Mouse (Mus musculus) adrenal gland, adult 8-10 months (tissue): ENCODE results near the gene Eef2. TPM values are rescaled to one million over a fixed set of nuclear protein-coding genes. Genes with fewer than 3 reads are reported as not detected.
"Not testable (repeated sequence)": the region's sequence is repeated elsewhere in the genome, so short reads cannot be mapped to it uniquely, and the experiment has no call there.

Source experiments
- DNase-seq: peaks from one replicate; pipeline ENCODE4 v3.0.0; 2022
- total RNA-seq, 4 experiments: library from RNA; stranded (reverse); gene quantifications; 2 replicates each; pipeline ENCODE4 v1.2.4; 2022

The Eef2 gene
- total RNA-seq, 4 experiments from 2014 or later: 1,447 to 1,655 (median 1,598) TPM

GRCm38 (mm10) chr10:81146296-81146695, 30.1 kb upstream of the Eef2 start:
- no peak for DNase-seq

GRCm38 (mm10) chr10:81151261-81151660, 25.2 kb upstream of the Eef2 start:
- no peak for DNase-seq

- no peak for DNase-seq
Observed at GRCm38 (mm10) chr10:81152609-81153008, 23.8 kb upstream of the Eef2 start.

- no peak for DNase-seq
Observed at GRCm38 (mm10) chr10:81154313-81154712, 22.1 kb upstream of the Eef2 start.

GRCm38 (mm10) chr10:81154736-81155135, 21.7 kb upstream of the Eef2 start:
- no peak for DNase-seq

GRCm38 (mm10) chr10:81161602-81162317, 14.7 kb upstream of the Eef2 start:
- no peak for DNase-seq

- DNase-seq: no peak
Observed at GRCm38 (mm10) chr10:81162318-81162652, 14.1 kb upstream of the Eef2 start.

GRCm38 (mm10) chr10:81165118-81165517, 11.3 kb upstream of the Eef2 start:
- DNase-seq: no peak

- DNase-seq: peak; percentile 100
Observed at GRCm38 (mm10) chr10:81167200-81168086, 9.0 kb upstream of the Eef2 start, which contains the start of gene Pias4. Gene Pias4, minus strand, starts transcription at chr10:81167923.

GRCm38 (mm10) chr10:81168087-81168431, 8.4 kb upstream of the Eef2 start:
- DNase-seq: no peak

GRCm38 (mm10) chr10:81168521-81169244, 7.7 kb upstream of the Eef2 start:
- DNase-seq: peak; percentile 84

GRCm38 (mm10) chr10:81169411-81169900, 7.0 kb upstream of the Eef2 start:
- DNase-seq: not testable (repeated sequence)

GRCm38 (mm10) chr10:81173132-81173531, 3.3 kb upstream of the Eef2 start:
- peak; percentile 81 for DNase-seq

- peak; percentile 83 for DNase-seq
Observed at GRCm38 (mm10) chr10:81174617-81175344, 1.6 kb upstream of the Eef2 start.

GRCm38 (mm10) chr10:81175345-81175701, 1.1 kb upstream of the Eef2 start:
- DNase-seq: not testable (repeated sequence)

- DNase-seq: peak; percentile 70
Observed at GRCm38 (mm10) chr10:81175936-81176465, 430 bp upstream of the Eef2 start.

GRCm38 (mm10) chr10:81177491-81177925, 1.1 kb downstream of the Eef2 start:
- DNase-seq: no peak

- no peak for DNase-seq
Observed at GRCm38 (mm10) chr10:81177958-81178712, 1.7 kb downstream of the Eef2 start.

- no peak for DNase-seq
Observed at GRCm38 (mm10) chr10:81178927-81179326, 2.5 kb downstream of the Eef2 start.

- DNase-seq: no peak
Observed at GRCm38 (mm10) chr10:81179451-81180342, 3.3 kb downstream of the Eef2 start.
